Mouse (Mus musculus) olfactory bulb, adult 2 months (tissue): ENCODE data around the gene Hcar1.

Source experiments
- CTCF ChIP-seq: fragments of 200-500 bp; IDR thresholded peaks from 2 replicates; pipeline ENCODE4 v1.5.1; 2012; ENCODE audit warnings: low read depth, mild to moderate bottlenecking, low read length, moderate library complexity; ENCODE audit not compliant: insufficient read depth
- POLR2A ChIP-seq: fragments of 200-500 bp; IDR thresholded peaks from 2 replicates; pipeline ENCODE4 v1.6.1; 2012; ENCODE audit warnings: mild to moderate bottlenecking, low read depth, low read length, moderate library complexity; ENCODE audit not compliant: insufficient read depth

DNA sequence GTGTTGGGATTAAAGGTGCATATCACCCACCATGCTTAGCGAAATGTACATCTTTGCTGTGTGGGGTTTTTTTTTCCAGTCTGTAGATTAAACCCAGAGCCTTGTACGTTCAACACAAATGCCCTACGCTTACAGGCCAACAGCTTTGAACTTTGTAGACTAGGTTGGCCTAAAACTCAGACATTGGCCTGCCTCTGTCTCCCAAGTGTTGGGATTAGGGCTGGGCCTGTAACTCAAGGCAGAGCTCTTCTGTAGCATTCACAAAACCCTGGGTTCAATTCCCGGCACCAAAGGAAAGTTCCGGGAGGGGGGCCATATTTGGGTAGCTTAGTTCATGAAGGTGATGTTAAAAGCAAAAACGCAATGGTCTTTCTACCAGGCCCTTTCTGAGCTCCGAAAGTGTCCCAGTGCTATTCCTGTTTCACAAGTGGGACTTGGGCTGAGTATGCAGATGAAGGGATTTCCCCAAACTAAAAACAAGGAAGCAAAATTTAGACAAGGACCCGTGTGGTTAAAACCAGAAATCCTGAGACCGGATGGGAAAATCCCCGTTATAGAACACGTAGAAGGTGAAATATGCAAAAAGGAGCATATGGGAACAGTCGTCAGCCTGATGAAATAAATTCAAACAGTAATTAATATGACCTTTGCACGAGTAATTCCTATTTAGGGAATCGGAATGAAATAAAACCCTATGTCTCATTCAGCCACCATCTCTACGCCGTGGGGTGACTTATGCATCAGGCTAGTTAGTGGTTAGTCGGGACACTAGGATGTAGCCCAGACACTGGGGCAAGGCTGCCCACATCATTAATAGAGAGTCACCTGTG, 26.5 kb upstream of the Hcar1 start:
- TF ChIP-seq CTCF (no peak), POLR2A (no peak)
